Mouse (Mus musculus) liver, embryonic 11.5 days (tissue): Measurements from ENCODE around the gene Olfr374. TPM values are rescaled to one million over a fixed set of nuclear protein-coding genes. Genes with fewer than 3 reads are reported as not detected.

Source experiments
- ATAC-seq: fragments of 200-750 bp; cut with Nextera tagmentation; replicated peaks from 2 replicates; pipeline ENCODE4 v1.8.0; 2017; ENCODE audit warnings: moderate number of reproducible peaks, mild to moderate bottlenecking, moderate TSS enrichment, moderate library complexity; ENCODE audit not compliant: low FRiP score
- DNase-seq: peaks from one replicate; pipeline ENCODE4 v3.0.0-alpha.2; 2017; ENCODE audit warnings: low spot score
- H3K27ac ChIP-seq: fragments of 300-500 bp; sonication (generic); 2 replicates; pipeline ENCODE4 v1.5.1; 2014; ENCODE audit warnings: mild to moderate bottlenecking, low read depth, low read length, control low read depth
- H3K27me3 ChIP-seq: fragments of 300-500 bp; sonication (generic); replicated peaks from 2 replicates; pipeline ENCODE4 v1.6.1; 2014; ENCODE audit warnings: low read length, mixed read lengths; ENCODE audit not compliant: control insufficient read depth, insufficient read depth
- H3K36me3 ChIP-seq: fragments of 300-500 bp; sonication (generic); 2 replicates; pipeline ENCODE4 v1.6.1; 2014; ENCODE audit warnings: mild to moderate bottlenecking, low read length, moderate library complexity, mixed read lengths; ENCODE audit not compliant: control insufficient read depth, insufficient read depth
- H3K4me1 ChIP-seq: fragments of 300-500 bp; sonication (generic); replicated peaks from 2 replicates; pipeline ENCODE4 v1.6.1; 2014; ENCODE audit warnings: low read length, mixed read lengths; ENCODE audit not compliant: control insufficient read depth, insufficient read depth
- H3K4me2 ChIP-seq: fragments of 300-500 bp; sonication (generic); 2 replicates; pipeline ENCODE4 v1.6.1; 2014; ENCODE audit warnings: mild to moderate bottlenecking, control low read depth, moderate library complexity
- H3K4me3 ChIP-seq: fragments of 300-500 bp; sonication (generic); 2 replicates; pipeline ENCODE4 v1.5.1; 2014; ENCODE audit warnings: low read depth, low read length, control low read depth
- H3K9ac ChIP-seq: fragments of 300-500 bp; sonication (generic); 2 replicates; pipeline ENCODE4 v1.6.1; 2014; ENCODE audit warnings: low read depth, low read length, control low read depth
- H3K9me3 ChIP-seq: fragments of 300-500 bp; sonication (generic); 2 replicates; pipeline ENCODE4 v1.6.1; 2016; ENCODE audit warnings: low read length, inconsistent platforms, mixed read lengths; ENCODE audit not compliant: control insufficient read depth
- WGBS: fragments of 180-500 bp; shearing (Covaris S2); extraction: QIAGEN DNeasy Blood & Tissue Kit; methylation state at CpG from one replicate; pipeline ENCODE4 v1.1.7; 2014; 5-methylcytosine and 5-hydroxymethylcytosine counted together
- polyA plus RNA-seq: library from polyadenylated mRNA; unstranded; fragments of >200 nt; fragmentation: Nextera tagmentation; extraction: Ambion mirVana; gene quantifications from 2 replicates; pipeline ENCODE4 v1.2.1, GENCODE M21; 2014

The Olfr374 gene
- polyA plus RNA-seq, 1 experiment from 2014 or later = not detected

DNA sequence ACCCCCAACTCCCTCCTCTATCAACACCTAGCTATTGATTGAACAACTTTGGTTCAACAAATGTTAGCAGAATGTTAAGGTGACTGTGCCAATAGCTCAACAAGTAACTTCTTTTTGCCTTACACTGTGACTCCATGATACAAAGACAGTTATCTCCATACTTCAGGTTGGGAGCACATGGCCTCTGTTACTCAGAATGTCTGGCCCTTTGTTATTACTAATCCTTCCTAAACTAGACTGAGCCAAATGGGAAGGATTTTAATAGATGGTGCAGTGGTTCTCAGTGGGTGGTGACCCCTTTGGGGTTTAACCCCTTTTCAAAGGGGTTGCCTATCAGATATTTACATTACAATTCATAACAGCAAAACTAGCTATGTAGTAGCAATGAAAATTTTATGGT, 46.5 kb downstream of the Olfr374 start:
- Histone ChIP-seq H3K4me1 (no peaks in the 10 kb centered on the region), H3K9ac (no peak overlapping the region), H3K36me3 (peaks cover 15% of the 10 kb centered on the region; the same call in 1 of the 2 replicates), H3K27me3 (no peaks in the 10 kb centered on the region), H3K4me2 (no peak overlapping the region), H3K4me3 (no peak overlapping the region), H3K9me3 (no peaks in the 10 kb centered on the region), H3K27ac (no peak overlapping the region)
- DNase-seq (no peak), ATAC-seq (no peak)

DNA sequence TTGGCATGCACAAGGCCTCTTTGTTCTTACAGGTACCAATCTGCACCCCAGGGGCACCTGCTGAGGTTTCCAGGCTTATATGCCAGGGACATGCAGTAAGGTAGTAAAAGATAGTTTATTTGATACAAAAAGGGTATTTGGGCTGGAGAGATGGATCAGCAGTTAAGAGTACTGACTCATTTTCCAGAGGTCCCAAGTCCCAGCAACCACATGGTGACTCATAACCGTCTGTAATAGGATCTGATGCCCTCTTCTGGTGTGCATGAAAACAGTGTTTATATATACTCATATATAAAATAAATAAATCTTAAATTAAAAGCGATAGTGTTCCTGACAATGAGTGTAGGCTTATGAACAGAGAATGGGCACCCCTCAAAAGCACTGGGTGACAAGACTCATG, 51.3 kb downstream of the Olfr374 start:
- Histone ChIP-seq H3K9ac (no peak overlapping the region), H3K36me3 (no peaks in the 10 kb centered on the region; the same call in 1 of the 2 replicates), H3K27ac (no peak overlapping the region), H3K27me3 (no peaks in the 10 kb centered on the region), H3K4me1 (peaks cover 10% of the 10 kb centered on the region), H3K9me3 (no peaks in the 10 kb centered on the region), H3K4me2 (no peak overlapping the region), H3K4me3 (no peak overlapping the region)
- DNase-seq (no peak), ATAC-seq (no peak)
- 85% methylated on average over 2 of the region's 2 CpGs for WGBS

DNA sequence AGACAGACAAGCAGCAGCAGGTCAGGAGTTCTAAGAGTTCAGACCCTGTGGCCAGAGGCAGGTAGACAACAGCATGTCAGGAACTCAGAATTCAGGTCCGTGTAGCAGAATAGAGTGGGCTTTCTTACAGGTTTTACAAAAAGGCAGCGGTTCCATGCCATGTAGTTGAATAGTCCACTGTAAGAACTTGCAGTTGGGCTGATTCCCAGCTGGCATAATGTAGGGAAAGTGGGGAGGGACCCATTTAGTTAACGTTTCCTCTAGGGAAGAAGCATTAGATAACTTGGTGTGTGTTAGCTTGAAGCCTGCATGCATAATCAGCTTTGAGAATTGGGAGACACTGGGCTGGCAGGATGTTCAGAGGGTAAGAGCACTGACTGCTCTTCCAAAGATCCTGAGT, 51.9 kb downstream of the Olfr374 start:
- Histone ChIP-seq H3K4me3 (no peak overlapping the region), H3K9me3 (no peaks in the 10 kb centered on the region), H3K9ac (no peak overlapping the region), H3K27ac (no peak overlapping the region), H3K36me3 (peaks cover 3% of the 10 kb centered on the region; the same call in 1 of the 2 replicates), H3K4me1 (peaks cover 10% of the 10 kb centered on the region), H3K4me2 (peak overlapping the region; percentile 31; the same call in 1 of the 2 replicates), H3K27me3 (no peaks in the 10 kb centered on the region)
- ATAC-seq (no peak), DNase-seq (no peak)
- WGBS = 82% methylated on average over 3 of the region's 3 CpGs

DNA sequence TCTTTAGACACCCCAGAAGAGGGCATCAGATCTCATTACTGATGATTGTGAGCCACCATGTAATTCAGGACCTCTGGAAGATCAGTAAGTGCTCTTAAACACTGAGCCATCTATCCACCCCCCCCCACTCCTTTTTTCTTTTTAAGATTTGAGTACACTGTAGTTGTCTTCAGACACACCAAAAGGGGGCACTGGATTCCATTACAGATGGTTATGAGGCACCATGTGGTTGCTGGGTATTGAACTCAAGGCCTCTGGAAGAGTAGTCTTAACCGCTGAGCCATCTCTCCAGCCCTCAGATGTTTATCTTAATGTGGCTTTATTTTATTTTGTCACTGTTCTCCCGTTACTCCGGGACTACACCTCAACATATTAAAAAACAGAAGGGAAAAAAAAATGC, 53.2 kb downstream of the Olfr374 start:
- Histone ChIP-seq H3K9ac (peak overlapping the region; percentile 73), H3K27ac (peak overlapping the region; percentile 83)
- WGBS = 46% methylated on average over 3 of the region's 3 CpGs

DNA sequence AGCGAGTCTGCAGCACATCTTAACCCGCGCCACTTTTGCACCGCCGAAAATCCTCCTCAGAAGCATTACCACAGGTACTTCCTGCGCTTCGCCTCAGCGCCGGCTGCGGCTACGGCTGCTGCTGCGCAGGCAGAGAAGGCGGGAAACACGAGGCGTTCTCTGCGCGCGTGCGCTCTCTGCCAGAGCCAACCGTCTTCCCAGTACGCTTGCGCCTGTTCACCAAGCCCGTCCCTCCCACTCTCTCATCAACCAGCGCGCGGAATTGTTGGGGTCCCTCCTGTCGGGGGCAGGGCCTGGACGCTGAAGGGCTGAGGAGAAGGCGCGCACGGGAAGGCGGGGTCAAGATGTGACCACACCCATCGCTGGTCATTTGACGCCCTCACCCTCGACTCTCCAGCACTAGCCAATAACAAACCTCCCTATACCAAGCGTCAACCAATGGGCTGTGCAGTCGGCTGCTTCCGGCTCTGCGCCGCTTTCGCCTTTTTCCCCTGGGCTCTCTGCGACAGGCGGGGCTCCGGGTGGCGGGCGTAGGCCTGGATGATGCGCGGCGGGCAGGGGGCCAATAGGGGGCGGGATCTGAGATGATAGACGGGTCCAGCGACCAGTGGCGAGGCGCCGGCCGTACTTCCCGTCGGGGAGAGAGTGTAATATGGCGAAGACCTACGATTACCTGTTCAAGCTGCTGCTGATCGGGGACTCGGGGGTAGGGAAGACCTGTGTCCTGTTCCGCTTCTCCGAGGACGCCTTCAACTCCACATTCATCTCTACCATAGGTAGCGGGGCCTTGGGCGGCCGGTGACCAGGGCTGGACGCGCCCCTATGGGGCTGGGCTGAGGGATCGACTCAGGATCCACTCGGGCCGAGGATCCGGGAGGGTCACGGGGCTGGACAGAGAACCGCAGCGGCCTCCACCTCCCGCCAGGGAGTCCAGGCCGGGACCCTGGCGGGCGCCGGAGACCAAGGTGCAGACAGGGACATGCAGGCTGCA, 54.2 kb downstream of the Olfr374 start, which contains the start of gene Rab8a:
Gene Rab8a (plus strand): TSS at position 494 of the 991 bp plus-strand sequence.
- Histone ChIP-seq H3K27ac (peak within 1 kb of the TSS; percentile 83), H3K4me1 (peaks cover 10% of the 10 kb centered on the region), H3K27me3 (no peaks in the 10 kb centered on the region), H3K36me3 (peaks cover 10% of the 10 kb centered on the region; the same call in 1 of the 2 replicates), H3K4me3 (peak within 1 kb of the TSS; percentile 90), H3K4me2 (peak within 1 kb of the TSS; percentile 74), H3K9ac (peak within 1 kb of the TSS; percentile 91), H3K9me3 (no peaks in the 10 kb centered on the region)
- ATAC-seq (peak; percentile 98), DNase-seq (peak; percentile 100)
- under 1% methylated on average over 79 of the region's 82 CpGs for WGBS

More for the DNA sequence above, 53.2 kb downstream of the Olfr374 start:
- no peaks in the 10 kb centered on the region for H3K27me3 ChIP-seq
- peaks cover 10% of the 10 kb centered on the region for H3K4me1 ChIP-seq
- ATAC-seq = no peak
- no peaks in the 10 kb centered on the region for H3K9me3 ChIP-seq
- DNase-seq = no peak
- H3K36me3 ChIP-seq = peaks cover 3% of the 10 kb centered on the region; the same call in 1 of the 2 replicates
- H3K4me3 ChIP-seq = peak overlapping the region; percentile 90
- peak overlapping the region; percentile 63 for H3K4me2 ChIP-seq

DNA sequence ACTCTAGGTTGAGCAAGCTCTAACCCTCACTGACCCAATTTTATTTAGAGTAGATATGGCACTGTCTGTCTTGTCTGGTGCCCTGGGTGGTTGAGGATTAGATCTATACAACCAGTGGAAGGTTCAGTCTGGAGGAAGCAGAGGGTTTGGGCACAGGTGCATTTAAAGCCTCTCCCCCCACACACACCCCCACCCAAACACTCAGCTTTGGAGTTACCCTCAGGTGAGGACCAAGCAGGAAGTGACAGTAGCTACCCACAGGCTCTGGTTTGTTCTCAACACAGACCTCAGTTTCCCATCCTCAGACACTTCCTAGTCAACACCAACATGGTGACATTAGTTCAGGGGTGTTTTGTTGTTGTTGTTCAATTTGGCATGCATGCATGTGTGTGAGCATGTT, 56.0 kb downstream of the Olfr374 start:
- H3K36me3 ChIP-seq = peaks cover 11% of the 10 kb centered on the region; the same call in 1 of the 2 replicates
- no peak for ATAC-seq
- peak overlapping the region; percentile 74 for H3K4me2 ChIP-seq
- no peaks in the 10 kb centered on the region for H3K9me3 ChIP-seq
- no peak overlapping the region for H3K9ac ChIP-seq
- H3K4me1 ChIP-seq = peaks cover 10% of the 10 kb centered on the region
- DNase-seq = no peak
- peak overlapping the region; percentile 90 for H3K4me3 ChIP-seq
- no peaks in the 10 kb centered on the region for H3K27me3 ChIP-seq
- no peak overlapping the region for H3K27ac ChIP-seq

Other genes starting within 250 kb of the Olfr374 start
- 3.9 and 4.2 TPM in 2 replicates for gene Zfp709, start 225.0 kb upstream of the Olfr374 start, polyA plus RNA-seq
- 1.5 and 1.6 TPM in 2 replicates for gene Zfp882, start 198.4 kb upstream of the Olfr374 start, polyA plus RNA-seq
- 19.9 and 20.0 TPM in 2 replicates for gene Zfp617, start 198.4 kb upstream of the Olfr374 start, polyA plus RNA-seq
- 22.7 and 24.1 TPM in 2 replicates for gene Zfp961, start 156.0 kb upstream of the Olfr374 start, polyA plus RNA-seq
- gene Cyp4f18, start 97.4 kb upstream of the Olfr374 start, polyA plus RNA-seq = 0.60 and 2.1 TPM in 2 replicates
- not detected in 2 replicates for gene Olfr372, start 65.8 kb upstream of the Olfr374 start, polyA plus RNA-seq
- 0.04 TPM in 1 of 2 replicates, not detected in the other for gene Olfr373, start 23.9 kb upstream of the Olfr374 start, polyA plus RNA-seq
- gene Tpm4, start 27.9 kb downstream of the Olfr374 start, polyA plus RNA-seq = 277 and 281 TPM in 2 replicates
- 90.5 and 92.5 TPM in 2 replicates for gene Rab8a, start 54.2 kb downstream of the Olfr374 start, polyA plus RNA-seq
- 0.18 and 0.29 TPM in 2 replicates for gene Hsh2d, start 82.6 kb downstream of the Olfr374 start, polyA plus RNA-seq
- gene Cib3, start 105.8 kb downstream of the Olfr374 start, polyA plus RNA-seq = not detected in 2 replicates
- gene Gm11034, start 106.6 kb downstream of the Olfr374 start, polyA plus RNA-seq = not detected in 2 replicates
- gene Fam32a, start 112.7 kb downstream of the Olfr374 start, polyA plus RNA-seq = 59.7 and 64.2 TPM in 2 replicates
- gene Ap1m1, start 133.0 kb downstream of the Olfr374 start, polyA plus RNA-seq = 111 and 119 TPM in 2 replicates
- gene Gm10282, start 198.2 kb downstream of the Olfr374 start, polyA plus RNA-seq = 20.8 TPM in 2 replicates
- gene Klf2, start 212.0 kb downstream of the Olfr374 start, polyA plus RNA-seq = 5.3 and 5.5 TPM in 2 replicates